Mouse (Mus musculus): ENCODE data around the gene Prdm2. TPM values are rescaled to one million over a fixed set of nuclear protein-coding genes. Genes with fewer than 3 reads are reported as not detected.

Gene Prdm2
- 3.3 TPM in 2 replicates for polyA plus RNA-seq (2015; fragmentation: Nextera tagmentation; extraction: Ambion mirVana)

GRCm38 (mm10) chr4:143212341-143213174 is at the start of gene Prdm2:
Prdm2 (minus strand) TSS chr4:143212995.
- peak; percentile 69 for ATAC-seq (ENCODE audit: low read depth)
- H3K4me1 ChIP-seq (ENCODE audit: control insufficient read depth, low read depth, low read length): peaks cover 12% of the 10 kb centered on the region
- H3K4me3 ChIP-seq (ENCODE audit: low read depth, low read length): peak within 1 kb of the TSS; percentile 85
- H3K36me3 ChIP-seq (ENCODE audit: control insufficient read depth, insufficient read depth): no peaks in the 10 kb centered on the region
- 1% methylated on average over 68 of the region's 96 CpGs for whole genome bisulfite sequencing (ENCODE audit: insufficient replicate concordance)
- H3K27me3 ChIP-seq (ENCODE audit: control insufficient read depth, insufficient read depth, low read depth, low read length): no peaks in the 10 kb centered on the region
- peak within 1 kb of the TSS; percentile 65 for H3K4me2 ChIP-seq (ENCODE audit: low read depth, low read length)
- no peaks in the 10 kb centered on the region for H3K9me3 ChIP-seq (replicated peaks; ENCODE audit: control insufficient read depth, low read length)
- H3K27ac ChIP-seq (ENCODE audit: low read length): peak within 1 kb of the TSS; percentile 82
- H3K9ac ChIP-seq (ENCODE audit: low read depth, low read length): peak within 1 kb of the TSS; percentile 89

- H3K9ac ChIP-seq (ENCODE audit: low read depth, low read length): no peak overlapping the region
- H3K4me3 ChIP-seq (ENCODE audit: low read depth, low read length): no peak overlapping the region
- no peak for ATAC-seq (ENCODE audit: low read depth)
- no peaks in the 10 kb centered on the region for H3K4me1 ChIP-seq (ENCODE audit: control insufficient read depth, low read depth, low read length)
- 17% methylated on average over 6 of the region's 8 CpGs for WGBS (ENCODE audit: insufficient replicate concordance)
- no peaks in the 10 kb centered on the region for H3K27me3 ChIP-seq (ENCODE audit: control insufficient read depth, insufficient read depth, low read depth, low read length)
- H3K27ac ChIP-seq (ENCODE audit: low read length): no peak overlapping the region
- no peaks in the 10 kb centered on the region for H3K9me3 ChIP-seq (replicated peaks; ENCODE audit: control insufficient read depth, low read length)
- no peak overlapping the region for H3K4me2 ChIP-seq (ENCODE audit: low read depth, low read length)
- no peaks in the 10 kb centered on the region for H3K36me3 ChIP-seq (ENCODE audit: control insufficient read depth, insufficient read depth)
Observed at GRCm38 (mm10) chr4:143259718-143260349, 47.0 kb upstream of the Prdm2 start.

GRCm38 (mm10) chr4:143258517-143258916 is 45.7 kb upstream of the Prdm2 start:
- no peaks in the 10 kb centered on the region for H3K4me1 ChIP-seq (ENCODE audit: control insufficient read depth, low read depth, low read length)
- no peak for ATAC-seq (ENCODE audit: low read depth)
- H3K9ac ChIP-seq (ENCODE audit: low read depth, low read length): no peak overlapping the region
- 33% methylated on average over 19 of the region's 19 CpGs for WGBS (ENCODE audit: insufficient replicate concordance)
- H3K27ac ChIP-seq (ENCODE audit: low read length): no peak overlapping the region
- no peaks in the 10 kb centered on the region for H3K36me3 ChIP-seq (ENCODE audit: control insufficient read depth, insufficient read depth)
- H3K9me3 ChIP-seq (replicated peaks; ENCODE audit: control insufficient read depth, low read length): no peaks in the 10 kb centered on the region
- no peak overlapping the region; the same call in 1 of the 2 replicates for H3K4me3 ChIP-seq (ENCODE audit: low read depth, low read length)
- H3K4me2 ChIP-seq (ENCODE audit: low read depth, low read length): peak overlapping the region; percentile 26
- H3K27me3 ChIP-seq (ENCODE audit: control insufficient read depth, insufficient read depth, low read depth, low read length): no peaks in the 10 kb centered on the region

GRCm38 (mm10) chr4:143257971-143258370 is 45.2 kb upstream of the Prdm2 start:
- H3K36me3 ChIP-seq (ENCODE audit: control insufficient read depth, insufficient read depth): no peaks in the 10 kb centered on the region
- no peak for ATAC-seq (ENCODE audit: low read depth)
- H3K27ac ChIP-seq (ENCODE audit: low read length): no peak overlapping the region
- H3K4me2 ChIP-seq (ENCODE audit: low read depth, low read length): no peak overlapping the region
- no peak overlapping the region for H3K9ac ChIP-seq (ENCODE audit: low read depth, low read length)
- no peak overlapping the region for H3K4me3 ChIP-seq (ENCODE audit: low read depth, low read length)
- H3K27me3 ChIP-seq (ENCODE audit: control insufficient read depth, insufficient read depth, low read depth, low read length): no peaks in the 10 kb centered on the region
- WGBS (ENCODE audit: insufficient replicate concordance): 32% methylated on average over 6 of the region's 6 CpGs
- H3K4me1 ChIP-seq (ENCODE audit: control insufficient read depth, low read depth, low read length): no peaks in the 10 kb centered on the region
- H3K9me3 ChIP-seq (replicated peaks; ENCODE audit: control insufficient read depth, low read length): no peaks in the 10 kb centered on the region; the same call in 1 of the 2 replicates

GRCm38 (mm10) chr4:143255541-143255940 is 42.7 kb upstream of the Prdm2 start:
- no peaks in the 10 kb centered on the region for H3K27me3 ChIP-seq (ENCODE audit: control insufficient read depth, insufficient read depth, low read depth, low read length)
- no peak overlapping the region for H3K27ac ChIP-seq (ENCODE audit: low read length)
- WGBS (ENCODE audit: insufficient replicate concordance): 69% methylated on average over 8 of the region's 8 CpGs
- no peaks in the 10 kb centered on the region; the same call in 1 of the 2 replicates for H3K9me3 ChIP-seq (replicated peaks; ENCODE audit: control insufficient read depth, low read length)
- H3K4me2 ChIP-seq (ENCODE audit: low read depth, low read length): no peak overlapping the region
- no peak for ATAC-seq (ENCODE audit: low read depth)
- no peak overlapping the region for H3K9ac ChIP-seq (ENCODE audit: low read depth, low read length)
- H3K36me3 ChIP-seq (ENCODE audit: control insufficient read depth, insufficient read depth): no peaks in the 10 kb centered on the region
- no peak overlapping the region for H3K4me3 ChIP-seq (ENCODE audit: low read depth, low read length)
- H3K4me1 ChIP-seq (ENCODE audit: control insufficient read depth, low read depth, low read length): no peaks in the 10 kb centered on the region

- Histone ChIP-seq H3K4me1 (ENCODE audit: control insufficient read depth, low read depth, low read length) (no peaks in the 10 kb centered on the region), H3K27ac (ENCODE audit: low read length) (no peak overlapping the region), H3K36me3 (ENCODE audit: control insufficient read depth, insufficient read depth) (no peaks in the 10 kb centered on the region), H3K4me2 (ENCODE audit: low read depth, low read length) (no peak overlapping the region), H3K4me3 (ENCODE audit: low read depth, low read length) (no peak overlapping the region), H3K9ac (ENCODE audit: low read depth, low read length) (no peak overlapping the region), H3K9me3 (replicated peaks; ENCODE audit: control insufficient read depth, low read length) (no peaks in the 10 kb centered on the region; the same call in 1 of the 2 replicates), H3K27me3 (ENCODE audit: control insufficient read depth, insufficient read depth, low read depth, low read length) (no peaks in the 10 kb centered on the region)
- 67% methylated on average over 1 of the region's 1 CpGs for WGBS (ENCODE audit: insufficient replicate concordance)
- no peak for ATAC-seq (ENCODE audit: low read depth)
Observed at GRCm38 (mm10) chr4:143253356-143253755, 40.6 kb upstream of the Prdm2 start.

GRCm38 (mm10) chr4:143248050-143248449 is 35.3 kb upstream of the Prdm2 start:
- Histone ChIP-seq H3K9me3 (replicated peaks; ENCODE audit: control insufficient read depth, low read length) (no peaks in the 10 kb centered on the region), H3K4me1 (ENCODE audit: control insufficient read depth, low read depth, low read length) (no peaks in the 10 kb centered on the region), H3K27ac (ENCODE audit: low read length) (no peak overlapping the region), H3K27me3 (ENCODE audit: control insufficient read depth, insufficient read depth, low read depth, low read length) (no peaks in the 10 kb centered on the region), H3K9ac (ENCODE audit: low read depth, low read length) (no peak overlapping the region), H3K4me3 (ENCODE audit: low read depth, low read length) (no peak overlapping the region), H3K36me3 (ENCODE audit: control insufficient read depth, insufficient read depth) (no peaks in the 10 kb centered on the region), H3K4me2 (ENCODE audit: low read depth, low read length) (no peak overlapping the region)
- ATAC-seq (ENCODE audit: low read depth): no peak
- 60% methylated on average over 5 of the region's 5 CpGs for WGBS (ENCODE audit: insufficient replicate concordance)

GRCm38 (mm10) chr4:143241294-143241693 is 28.5 kb upstream of the Prdm2 start:
- H3K36me3 ChIP-seq (ENCODE audit: control insufficient read depth, insufficient read depth): no peaks in the 10 kb centered on the region
- H3K4me2 ChIP-seq (ENCODE audit: low read depth, low read length): no peak overlapping the region
- H3K9me3 ChIP-seq (replicated peaks; ENCODE audit: control insufficient read depth, low read length): no peaks in the 10 kb centered on the region
- H3K4me1 ChIP-seq (ENCODE audit: control insufficient read depth, low read depth, low read length): no peaks in the 10 kb centered on the region; the same call in 1 of the 2 replicates
- no peaks in the 10 kb centered on the region for H3K27me3 ChIP-seq (ENCODE audit: control insufficient read depth, insufficient read depth, low read depth, low read length)
- H3K4me3 ChIP-seq (ENCODE audit: low read depth, low read length): no peak overlapping the region
- 56% methylated on average over 9 of the region's 9 CpGs for WGBS (ENCODE audit: insufficient replicate concordance)
- ATAC-seq (ENCODE audit: low read depth): no peak
- H3K9ac ChIP-seq (ENCODE audit: low read depth, low read length): no peak overlapping the region
- H3K27ac ChIP-seq (ENCODE audit: low read length): no peak overlapping the region

Measured in liver, embryonic 16.5 days (tissue).